Mouse (Mus musculus) limb, embryonic 14.5 days (tissue): Measurements from ENCODE around the gene Cd93. TPM values are rescaled to one million over a fixed set of nuclear protein-coding genes. Genes with fewer than 3 reads are reported as not detected.

Source experiments
- ATAC-seq: fragments of 200-750 bp; cut with Nextera tagmentation; 2 replicates; pipeline ENCODE4 v1.8.0; 2017; ENCODE audit warnings: low read depth, moderate number of reproducible peaks, moderate TSS enrichment; ENCODE audit not compliant: low FRiP score
- DNase-seq: peaks from one replicate; pipeline ENCODE4 v3.0.0-alpha.2; 2015; ENCODE audit warnings: low spot score
- H3K27ac ChIP-seq: fragments of 300-500 bp; sonication (generic); replicated peaks from 2 replicates; pipeline ENCODE4 v1.5.1; 2014; ENCODE audit warnings: low read depth, mild to moderate bottlenecking, low read length, moderate library complexity, mixed read lengths
- H3K27me3 ChIP-seq: fragments of 300-500 bp; sonication (generic); 2 replicates; pipeline ENCODE4 v1.6.1; 2014; ENCODE audit warnings: low read length, mixed read lengths; ENCODE audit not compliant: control insufficient read depth, insufficient read depth
- H3K36me3 ChIP-seq: fragments of 300-500 bp; sonication (generic); 2 replicates; pipeline ENCODE4 v1.6.1; 2014; ENCODE audit warnings: mild to moderate bottlenecking, low read length, moderate library complexity, mixed read lengths; ENCODE audit not compliant: control insufficient read depth, insufficient read depth
- H3K4me1 ChIP-seq: fragments of 300-500 bp; sonication (generic); 2 replicates; pipeline ENCODE4 v1.6.1; 2014; ENCODE audit warnings: antibody characterized with exemption, low read length, mixed read lengths; ENCODE audit not compliant: control insufficient read depth, insufficient read depth
- H3K4me2 ChIP-seq: fragments of 300-500 bp; sonication (generic); replicated peaks from 2 replicates; pipeline ENCODE4 v1.6.1; 2014; ENCODE audit warnings: low read depth, mild to moderate bottlenecking, low read length, moderate library complexity; ENCODE audit not compliant: severe bottlenecking
- H3K4me3 ChIP-seq: fragments of 300-500 bp; sonication (generic); replicated peaks from 2 replicates; pipeline ENCODE4 v1.5.1; 2014; ENCODE audit warnings: low read length
- H3K9ac ChIP-seq: fragments of 300-500 bp; sonication (generic); 2 replicates; pipeline ENCODE4 v1.6.1; 2014; ENCODE audit warnings: mild to moderate bottlenecking, low read depth, low read length, moderate library complexity; ENCODE audit not compliant: severe bottlenecking
- H3K9me3 ChIP-seq: fragments of 300-500 bp; sonication (generic); 2 replicates; pipeline ENCODE4 v1.6.1; 2016; ENCODE audit warnings: low read length; ENCODE audit not compliant: control insufficient read depth
- POLR2A ChIP-seq: fragments of 200-500 bp; IDR thresholded peaks from 2 replicates; pipeline ENCODE4 v1.8.0; 2012; ENCODE audit warnings: inconsistent platforms, mild to moderate bottlenecking, moderate library complexity, borderline replicate concordance; ENCODE audit not compliant: insufficient read depth, insufficient read length; ENCODE audit errors: extremely low read depth
- WGBS: fragments of 180-500 bp; shearing (Covaris S2); extraction: QIAGEN DNeasy Blood & Tissue Kit; methylation state at CpG from one replicate; pipeline ENCODE4 v1.1.7; 2014; 5-methylcytosine and 5-hydroxymethylcytosine counted together
- polyA plus RNA-seq, 2 experiments: library from polyadenylated mRNA; depleted of rRNA in 1 of 2; stranded (reverse) in 1 of 2; unstranded in 1 of 2; fragments of >200 nt; fragmentation: Nextera tagmentation in 1 of 2; extraction: Ambion mirVana in 1 of 2; gene quantifications; 2 replicates each; pipeline versions ENCODE4 v1.2.1 to v1.2.3; 2012 to 2014

Cd93 gene
- polyA plus RNA-seq, 2 experiments: 11.9 to 12.5 TPM

DNA sequence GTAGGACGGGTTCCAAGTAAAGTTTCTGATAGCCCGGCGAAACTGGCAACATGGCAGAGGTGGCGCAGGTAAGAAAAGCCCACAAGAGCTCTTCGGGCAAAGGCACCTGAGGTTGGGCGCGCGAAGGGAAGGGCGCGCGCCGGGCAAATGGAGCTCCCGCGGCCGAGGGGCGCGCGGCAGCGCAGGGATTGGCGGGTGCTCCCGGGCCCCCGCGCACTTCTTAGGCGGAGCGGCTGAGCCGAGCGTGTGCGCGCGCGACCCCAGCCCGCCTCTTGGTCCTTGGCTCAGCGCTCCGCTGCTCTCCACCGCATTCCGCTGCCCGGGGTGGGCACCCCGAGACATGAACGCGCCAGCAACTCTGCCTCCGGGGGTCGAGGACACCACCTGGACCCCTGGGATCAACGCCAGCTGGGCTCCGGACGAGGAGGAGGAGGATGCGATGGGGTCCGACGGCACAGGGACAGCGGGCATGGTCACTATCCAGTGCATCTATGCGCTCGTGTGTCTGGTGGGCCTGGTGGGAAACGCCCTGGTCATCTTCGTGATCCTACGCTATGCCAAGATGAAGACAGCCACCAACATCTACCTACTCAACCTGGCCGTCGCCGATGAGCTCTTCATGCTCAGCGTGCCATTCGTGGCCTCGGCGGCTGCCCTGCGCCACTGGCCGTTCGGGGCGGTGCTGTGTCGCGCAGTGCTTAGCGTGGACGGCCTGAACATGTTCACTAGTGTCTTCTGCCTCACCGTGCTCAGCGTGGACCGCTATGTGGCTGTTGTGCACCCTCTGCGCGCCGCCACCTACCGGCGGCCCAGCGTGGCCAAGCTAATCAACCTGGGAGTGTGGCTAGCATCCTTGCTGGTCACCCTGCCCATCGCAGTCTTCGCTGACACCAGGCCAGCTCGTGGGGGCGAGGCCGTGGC is 48.0 kb downstream of the Cd93 start, which contains the start of gene Sstr4:
Gene Sstr4 (plus strand): TSS at position 214 of the 921 bp plus-strand sequence.
- no peaks in the 10 kb centered on the region for H3K36me3 ChIP-seq
- ATAC-seq (0 out of 2 replicates have a peak, but pooled peaks have one; percentile 45), DNase-seq (peak; percentile 32)
- H3K4me3 ChIP-seq: peak within 1 kb of the TSS; percentile 54
- peak within 1 kb of the TSS; percentile 51 for H3K9ac ChIP-seq
- no peak within 1 kb of the TSS for H3K27ac ChIP-seq
- no peak for TF ChIP-seq POLR2A
- H3K4me2 ChIP-seq: peak within 1 kb of the TSS; percentile 97
- H3K27me3 ChIP-seq: peaks cover 18% of the 10 kb centered on the region; the same call in 1 of the 2 replicates
- WGBS: 5% methylated on average over 70 of the region's 83 CpGs
- no peaks in the 10 kb centered on the region for H3K9me3 ChIP-seq
- H3K4me1 ChIP-seq: peaks cover 15% of the 10 kb centered on the region

DNA sequence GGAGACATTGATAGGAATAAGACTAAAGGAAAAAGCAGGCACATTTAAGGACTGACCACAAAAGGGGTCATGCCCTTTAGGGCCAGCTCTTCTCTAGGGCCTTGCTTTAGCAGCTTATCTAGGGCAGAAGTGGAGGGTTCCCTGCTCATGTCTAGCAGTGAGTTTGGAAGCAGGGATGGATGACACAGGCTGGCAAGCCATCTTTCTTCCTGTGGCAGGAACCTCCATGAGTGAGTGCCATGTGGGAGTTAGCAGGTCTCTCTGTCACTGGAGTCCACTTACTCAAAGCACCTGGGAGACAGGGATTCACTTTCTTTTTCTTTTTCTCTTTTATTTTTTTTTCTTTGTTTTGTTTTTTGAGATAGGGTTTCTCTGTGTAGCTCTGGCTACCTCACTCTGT is 49.5 kb downstream of the Cd93 start:
- Histone ChIP-seq H3K4me1 (peaks cover 15% of the 10 kb centered on the region), H3K27ac (no peak overlapping the region), H3K9ac (no peak overlapping the region), H3K9me3 (no peaks in the 10 kb centered on the region), H3K4me3 (no peak overlapping the region), H3K36me3 (no peaks in the 10 kb centered on the region), H3K27me3 (peaks cover 18% of the 10 kb centered on the region; the same call in 1 of the 2 replicates), H3K4me2 (no peak overlapping the region)
- TF ChIP-seq POLR2A: no peak
- ATAC-seq (no peak), DNase-seq (no peak)

DNA sequence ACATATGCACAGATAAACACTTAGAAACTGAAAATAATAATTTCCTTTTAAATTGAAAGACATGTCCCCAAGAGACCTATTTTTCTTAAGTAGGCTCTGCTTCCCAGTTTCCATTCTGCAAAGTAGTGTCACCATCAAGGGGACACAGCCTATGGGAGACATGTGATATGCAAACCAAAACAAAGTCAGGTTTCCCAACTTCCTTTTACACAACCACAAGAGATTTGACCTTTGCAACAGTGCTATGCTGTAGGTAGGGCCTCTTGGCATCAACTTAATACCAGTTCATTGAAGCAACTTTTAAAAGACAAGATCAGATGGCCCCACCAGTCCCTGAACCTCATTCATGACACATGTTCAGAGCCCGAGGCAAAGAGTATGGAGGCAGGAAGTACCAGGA is 50.2 kb downstream of the Cd93 start:
- TF ChIP-seq POLR2A: no peak
- no peaks in the 10 kb centered on the region for H3K36me3 ChIP-seq
- H3K4me3 ChIP-seq: no peak overlapping the region
- H3K4me1 ChIP-seq: peaks cover 12% of the 10 kb centered on the region
- 76% methylated on average over 1 of the region's 1 CpGs for WGBS
- DNase-seq: no peak
- H3K27me3 ChIP-seq: peaks cover 18% of the 10 kb centered on the region; the same call in 1 of the 2 replicates
- no peak overlapping the region for H3K4me2 ChIP-seq
- no peak overlapping the region for H3K9ac ChIP-seq
- no peaks in the 10 kb centered on the region for H3K9me3 ChIP-seq
- no peak for ATAC-seq
- H3K27ac ChIP-seq: no peak overlapping the region

DNA sequence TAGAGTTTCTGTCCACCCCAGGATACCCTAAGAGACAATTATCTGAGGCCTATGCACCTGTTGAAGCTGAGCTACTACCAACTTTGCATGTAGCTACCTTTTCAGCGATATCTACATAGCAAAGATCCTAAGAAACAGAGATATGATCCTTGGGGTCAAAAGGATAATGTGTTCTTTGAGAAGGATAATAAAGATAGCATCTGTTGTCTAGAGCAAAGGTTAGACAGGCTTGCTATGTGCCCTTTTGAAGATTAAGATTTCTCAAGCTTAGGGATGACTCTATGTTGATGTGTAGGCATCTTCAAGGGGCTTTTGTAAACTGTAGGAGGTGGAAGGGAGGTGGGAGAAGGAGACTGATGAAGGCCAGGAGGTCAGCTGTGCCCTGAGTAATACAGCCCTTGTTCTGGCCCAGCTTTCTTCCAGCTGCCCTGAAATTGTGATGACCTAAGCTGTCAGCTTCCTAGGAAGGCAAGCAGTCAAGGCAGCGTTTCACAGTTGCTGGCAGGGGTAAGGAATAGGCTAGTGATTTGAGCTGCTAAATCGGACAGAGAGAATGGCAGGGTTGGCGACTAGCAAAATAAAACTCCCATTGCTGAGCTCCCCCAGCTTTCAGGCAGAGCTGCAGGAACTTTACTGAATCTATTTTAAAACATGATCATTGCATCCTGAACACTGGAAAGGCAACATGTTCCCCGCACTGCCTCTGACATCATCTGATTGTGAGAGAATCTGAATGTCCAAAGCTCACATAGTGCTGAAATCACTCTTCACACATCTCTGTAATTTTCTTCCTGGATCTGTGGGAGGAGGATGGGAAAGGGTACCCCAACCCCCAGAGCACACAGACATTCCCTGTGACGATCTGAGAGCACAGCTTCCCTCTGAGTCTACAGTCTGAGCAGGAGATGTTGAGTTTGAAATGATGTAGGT is 55.4 kb downstream of the Cd93 start:
- no peaks in the 10 kb centered on the region for H3K36me3 ChIP-seq
- DNase-seq (no peak), ATAC-seq (no peak)
- no peak overlapping the region for H3K27ac ChIP-seq
- 78% methylated on average over 6 of the region's 6 CpGs for WGBS
- no peak overlapping the region for H3K9ac ChIP-seq
- no peaks in the 10 kb centered on the region for H3K27me3 ChIP-seq
- no peak for TF ChIP-seq POLR2A
- H3K4me3 ChIP-seq: no peak overlapping the region
- H3K9me3 ChIP-seq: no peaks in the 10 kb centered on the region
- H3K4me1 ChIP-seq: no peaks in the 10 kb centered on the region
- H3K4me2 ChIP-seq: no peak overlapping the region

DNA sequence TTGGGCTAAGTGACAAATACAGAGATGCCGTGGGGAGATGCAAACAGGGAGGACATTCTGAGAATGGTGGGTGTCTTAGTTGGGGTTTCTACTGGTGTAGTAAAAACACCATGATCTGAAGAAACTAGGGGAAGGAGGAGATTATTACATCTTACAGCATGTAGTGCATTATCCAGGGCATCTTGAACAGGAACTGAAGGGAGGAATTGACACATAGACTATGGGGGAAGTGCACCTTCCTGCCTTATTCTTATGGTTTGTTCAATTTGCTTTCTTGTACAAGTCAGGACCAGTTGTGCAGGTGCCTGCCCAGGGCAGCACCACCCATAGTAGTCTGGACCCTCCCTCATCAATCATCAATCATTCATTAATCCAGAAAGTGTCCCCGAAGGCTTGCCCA is 56.4 kb downstream of the Cd93 start:
- Histone ChIP-seq H3K4me1 (no peaks in the 10 kb centered on the region), H3K4me3 (no peak overlapping the region), H3K27me3 (no peaks in the 10 kb centered on the region), H3K36me3 (no peaks in the 10 kb centered on the region), H3K27ac (no peak overlapping the region), H3K4me2 (no peak overlapping the region), H3K9ac (no peak overlapping the region), H3K9me3 (no peaks in the 10 kb centered on the region)
- 84% methylated on average over 2 of the region's 2 CpGs for WGBS
- DNase-seq: no peak
- ATAC-seq: no peak
- TF ChIP-seq POLR2A: no peak

Other genes with a start within 250 kb of the Cd93 start
- 2.8 and 5.4 TPM in 2 replicates for gene Sstr4, start 48.2 kb downstream of the Cd93 start, polyA plus RNA-seq (2012; rRNA removed)
- gene Sstr4, start 48.2 kb downstream of the Cd93 start, polyA plus RNA-seq (2014; fragmentation: Nextera tagmentation; extraction: Ambion mirVana): 4.0 and 4.8 TPM in 2 replicates
- 15.1 and 17.3 TPM in 2 replicates for gene Thbd, start 35.4 kb downstream of the Cd93 start, polyA plus RNA-seq (2012; rRNA removed)
- gene Thbd, start 35.4 kb downstream of the Cd93 start, polyA plus RNA-seq (2014; fragmentation: Nextera tagmentation; extraction: Ambion mirVana): 19.7 and 20.2 TPM in 2 replicates
- gene Nxt1, start 229.0 kb upstream of the Cd93 start, polyA plus RNA-seq (2012; rRNA removed): 64.5 and 70.8 TPM in 2 replicates
- gene Nxt1, start 229.0 kb upstream of the Cd93 start, polyA plus RNA-seq (2014; fragmentation: Nextera tagmentation; extraction: Ambion mirVana): 89.5 and 91.6 TPM in 2 replicates
- gene Gzf1, start 237.5 kb upstream of the Cd93 start, polyA plus RNA-seq (2012; rRNA removed): 13.6 and 15.3 TPM in 2 replicates
- gene Gzf1, start 237.5 kb upstream of the Cd93 start, polyA plus RNA-seq (2014; fragmentation: Nextera tagmentation; extraction: Ambion mirVana): 21.6 and 22.4 TPM in 2 replicates